Mouse (Mus musculus): ENCODE results near the gene Ndufa3. TPM values are rescaled to one million over a fixed set of nuclear protein-coding genes. Genes with fewer than 3 reads are reported as not detected.
"Not testable (repeated sequence)": the region's sequence is repeated elsewhere in the genome, so short reads cannot be mapped to it uniquely, and the experiment has no call there.

Gene Ndufa3
- polyA plus RNA-seq, 1 experiment from 2014 or later = 505 TPM

DNA sequence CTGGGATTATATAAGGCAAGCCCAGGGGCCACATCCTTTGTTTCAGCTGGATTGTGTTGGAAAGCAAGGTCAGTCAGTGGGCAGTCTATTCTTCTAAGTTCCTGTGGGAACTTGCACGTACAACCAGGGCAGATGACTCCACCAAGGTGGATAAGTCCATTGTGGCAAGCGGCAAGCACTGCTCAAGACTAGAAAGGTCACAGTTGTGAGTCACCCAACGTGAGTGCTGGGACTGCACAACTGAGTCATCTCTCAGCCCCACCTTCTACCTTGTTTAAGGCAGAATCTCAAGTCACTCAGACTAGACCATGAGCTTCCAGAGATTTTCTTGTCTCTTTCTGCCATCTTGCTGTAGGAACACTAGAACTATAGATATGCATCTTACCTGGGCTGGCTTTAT is 26.6 kb upstream of the Ndufa3 start:
- H3K9me3 ChIP-seq (replicated peaks) = no peaks in the 10 kb centered on the region
- H3K4me1 ChIP-seq = no peaks in the 10 kb centered on the region
- H3K36me3 ChIP-seq = no peaks in the 10 kb centered on the region
- H3K4me2 ChIP-seq = no peak overlapping the region
- WGBS = 80% methylated on average over 3 of the region's 3 CpGs
- H3K27ac ChIP-seq = no peak overlapping the region
- no peak for ATAC-seq (replicated peaks; ENCODE audit: low FRiP score)
- H3K27me3 ChIP-seq = no peaks in the 10 kb centered on the region
- H3K9ac ChIP-seq = no peak overlapping the region
- H3K4me3 ChIP-seq (replicated peaks) = no peak overlapping the region

DNA sequence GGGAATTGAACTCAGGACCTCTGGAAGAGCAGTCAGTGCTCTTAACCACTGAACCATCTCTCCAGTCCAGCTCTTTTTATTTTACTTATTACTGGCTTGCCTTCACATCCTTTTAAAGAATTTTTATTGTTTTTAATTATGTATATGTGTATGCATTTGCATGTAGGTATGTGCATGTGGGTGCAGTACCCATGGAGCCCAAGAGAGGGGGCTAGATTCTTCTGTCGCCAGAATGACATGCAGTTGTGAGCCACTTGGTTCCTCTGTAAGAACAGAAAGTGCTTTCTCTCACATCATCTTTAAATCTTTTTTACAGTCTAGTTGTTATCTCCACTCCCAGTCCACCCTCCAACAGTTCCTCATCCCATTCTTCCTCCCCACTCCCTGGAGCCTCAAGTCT is 25.6 kb upstream of the Ndufa3 start:
- Histone ChIP-seq H3K27me3 (no peaks in the 10 kb centered on the region), H3K36me3 (no peaks in the 10 kb centered on the region), H3K4me1 (no peaks in the 10 kb centered on the region), H3K27ac (no peak overlapping the region), H3K9me3 (replicated peaks) (no peaks in the 10 kb centered on the region), H3K4me3 (replicated peaks) (no peak overlapping the region), H3K9ac (no peak overlapping the region), H3K4me2 (no peak overlapping the region)
- ATAC-seq (replicated peaks; ENCODE audit: low FRiP score) = no peak
- WGBS = 100% methylated on average over 1 of the region's 1 CpGs

DNA sequence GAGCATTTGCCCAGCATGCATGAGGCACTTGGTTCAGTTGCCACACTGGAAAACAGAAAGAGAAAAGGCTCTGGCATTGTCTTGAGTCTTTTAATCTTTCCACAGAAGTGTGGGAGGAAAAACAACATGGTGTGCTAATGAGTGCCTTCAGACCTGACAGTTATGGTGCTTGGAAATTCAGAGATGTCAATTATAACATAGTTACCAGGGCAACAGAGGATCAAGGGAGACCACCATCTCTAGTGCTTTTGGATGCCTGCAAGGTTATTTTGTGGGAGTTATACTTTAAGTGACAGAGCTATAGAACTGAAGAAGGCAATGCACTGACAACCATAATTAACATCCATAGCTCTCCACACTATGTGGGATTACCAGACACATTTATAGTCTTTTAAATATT is 23.3 kb upstream of the Ndufa3 start:
- Histone ChIP-seq H3K4me3 (replicated peaks) (no peak overlapping the region), H3K4me2 (no peak overlapping the region), H3K9ac (no peak overlapping the region), H3K27ac (no peak overlapping the region), H3K4me1 (no peaks in the 10 kb centered on the region), H3K27me3 (no peaks in the 10 kb centered on the region), H3K9me3 (replicated peaks) (no peaks in the 10 kb centered on the region), H3K36me3 (no peaks in the 10 kb centered on the region)
- ATAC-seq (replicated peaks; ENCODE audit: low FRiP score) = no peak

GRCm38 (mm10) chr7:3594686-3595085 is 22.5 kb upstream of the Ndufa3 start:
- Histone ChIP-seq H3K4me1 (no peaks in the 10 kb centered on the region), H3K9me3 (replicated peaks) (no peaks in the 10 kb centered on the region), H3K27ac (peak overlapping the region; percentile 64), H3K27me3 (no peaks in the 10 kb centered on the region), H3K36me3 (no peaks in the 10 kb centered on the region), H3K4me3 (replicated peaks) (peak overlapping the region; percentile 22), H3K9ac (no peak overlapping the region), H3K4me2 (peak overlapping the region; percentile 47)
- ATAC-seq (replicated peaks; ENCODE audit: low FRiP score) = no peak
- WGBS = 26% methylated on average over 5 of the region's 5 CpGs

GRCm38 (mm10) chr7:3595146-3595545 is 22.0 kb upstream of the Ndufa3 start:
- Histone ChIP-seq H3K27ac (peak overlapping the region; percentile 64), H3K4me3 (replicated peaks) (peak overlapping the region; percentile 22), H3K4me1 (no peaks in the 10 kb centered on the region), H3K4me2 (peak overlapping the region; percentile 47), H3K36me3 (no peaks in the 10 kb centered on the region), H3K27me3 (no peaks in the 10 kb centered on the region), H3K9me3 (replicated peaks) (no peaks in the 10 kb centered on the region), H3K9ac (no peak overlapping the region)
- peak; percentile 69; the same call in 1 of the 2 replicates for ATAC-seq (replicated peaks; ENCODE audit: low FRiP score)
- WGBS = 14% methylated on average over 9 of the region's 9 CpGs

DNA sequence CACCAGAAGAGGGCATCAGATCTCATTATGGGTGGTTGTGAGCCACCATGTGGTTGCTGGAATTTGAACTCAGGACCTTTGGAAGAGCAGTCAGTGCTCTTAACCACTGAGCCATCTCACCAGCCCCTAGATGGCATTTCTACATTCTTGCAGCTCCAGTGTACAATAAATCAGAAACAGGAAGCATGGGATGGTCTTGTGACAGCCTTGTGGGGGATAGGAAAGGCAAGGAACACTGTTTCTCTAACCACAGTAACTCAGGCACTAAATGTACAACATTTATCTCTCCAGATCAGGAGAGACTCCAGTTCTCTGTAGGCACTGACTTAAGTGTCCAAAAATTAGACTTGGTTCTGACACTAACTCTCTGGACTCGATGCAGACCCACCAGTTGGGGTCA is 19.4 kb upstream of the Ndufa3 start:
- not testable (repeated sequence) for ATAC-seq (replicated peaks; ENCODE audit: low FRiP score); H3K4me3 ChIP-seq (replicated peaks); H3K9ac ChIP-seq; H3K4me2 ChIP-seq; H3K4me1 ChIP-seq; H3K9me3 ChIP-seq (replicated peaks); H3K36me3 ChIP-seq; H3K27me3 ChIP-seq; H3K27ac ChIP-seq
- WGBS = 54% methylated on average over 1 of the region's 1 CpGs

GRCm38 (mm10) chr7:3601119-3601518 is 16.1 kb upstream of the Ndufa3 start:
- H3K4me2 ChIP-seq = no peak overlapping the region
- no peaks in the 10 kb centered on the region for H3K27me3 ChIP-seq
- H3K9ac ChIP-seq = no peak overlapping the region
- no peaks in the 10 kb centered on the region for H3K9me3 ChIP-seq (replicated peaks)
- no peak for ATAC-seq (replicated peaks; ENCODE audit: low FRiP score)
- H3K4me1 ChIP-seq = no peaks in the 10 kb centered on the region
- H3K36me3 ChIP-seq = no peaks in the 10 kb centered on the region
- no peak overlapping the region for H3K4me3 ChIP-seq (replicated peaks)
- no peak overlapping the region for H3K27ac ChIP-seq
- 9% methylated on average over 4 of the region's 4 CpGs for WGBS

DNA sequence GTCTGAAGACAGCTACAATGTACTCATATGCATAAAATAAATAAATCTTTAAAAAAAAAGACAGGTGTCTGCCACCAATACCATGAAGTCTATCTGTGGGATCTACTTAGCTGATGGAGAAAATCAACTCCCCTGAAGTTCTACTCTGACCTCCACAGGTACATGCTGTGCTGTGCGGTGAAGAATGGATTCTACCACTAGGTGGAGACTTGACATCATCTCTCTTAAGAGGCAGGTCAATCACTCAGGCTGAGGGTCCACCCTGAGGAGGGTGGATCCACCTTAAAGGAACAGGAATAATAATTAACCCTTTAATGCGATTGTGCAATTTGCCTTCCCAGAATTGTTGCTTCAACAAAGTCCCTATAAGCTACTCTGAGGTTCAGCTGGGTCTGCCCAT is 10.4 kb upstream of the Ndufa3 start:
- peak; percentile 77; the same call in 1 of the 2 replicates for ATAC-seq (replicated peaks; ENCODE audit: low FRiP score)
- H3K4me2 ChIP-seq = no peak overlapping the region
- no peaks in the 10 kb centered on the region for H3K9me3 ChIP-seq (replicated peaks)
- peaks cover 5% of the 10 kb centered on the region; the same call in 1 of the 2 replicates for H3K4me1 ChIP-seq
- H3K27me3 ChIP-seq = no peaks in the 10 kb centered on the region
- no peak overlapping the region for H3K4me3 ChIP-seq (replicated peaks)
- H3K36me3 ChIP-seq = no peaks in the 10 kb centered on the region
- no peak overlapping the region for H3K9ac ChIP-seq
- 20% methylated on average over 2 of the region's 2 CpGs for WGBS
- no peak overlapping the region for H3K27ac ChIP-seq

DNA sequence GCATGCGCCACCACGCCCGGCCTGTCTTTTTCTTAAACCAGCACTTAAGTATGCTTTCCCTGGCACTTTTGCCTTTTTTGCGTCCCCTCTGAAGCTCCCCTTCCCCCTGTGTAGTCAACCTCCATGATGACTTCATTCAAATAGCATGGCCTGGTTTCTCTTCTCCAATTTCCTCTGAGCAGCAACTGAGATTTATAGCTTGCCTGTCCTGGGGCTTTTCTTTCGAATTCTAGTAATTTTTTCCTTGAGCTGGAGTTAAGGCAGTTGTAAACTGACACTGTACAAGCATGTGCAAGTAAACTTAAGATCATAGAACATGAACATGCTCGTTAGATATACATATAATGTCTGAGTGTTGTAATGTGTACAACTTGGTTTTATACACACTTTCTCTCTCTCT is 9.8 kb upstream of the Ndufa3 start:
- Histone ChIP-seq H3K36me3 (no peaks in the 10 kb centered on the region), H3K4me2 (no peak overlapping the region), H3K27ac (no peak overlapping the region), H3K4me3 (replicated peaks) (no peak overlapping the region), H3K9me3 (replicated peaks) (no peaks in the 10 kb centered on the region), H3K4me1 (peaks cover 5% of the 10 kb centered on the region; the same call in 1 of the 2 replicates), H3K27me3 (no peaks in the 10 kb centered on the region), H3K9ac (no peak overlapping the region)
- no peak for ATAC-seq (replicated peaks; ENCODE audit: low FRiP score)
- WGBS = 60% methylated on average over 6 of the region's 6 CpGs

DNA sequence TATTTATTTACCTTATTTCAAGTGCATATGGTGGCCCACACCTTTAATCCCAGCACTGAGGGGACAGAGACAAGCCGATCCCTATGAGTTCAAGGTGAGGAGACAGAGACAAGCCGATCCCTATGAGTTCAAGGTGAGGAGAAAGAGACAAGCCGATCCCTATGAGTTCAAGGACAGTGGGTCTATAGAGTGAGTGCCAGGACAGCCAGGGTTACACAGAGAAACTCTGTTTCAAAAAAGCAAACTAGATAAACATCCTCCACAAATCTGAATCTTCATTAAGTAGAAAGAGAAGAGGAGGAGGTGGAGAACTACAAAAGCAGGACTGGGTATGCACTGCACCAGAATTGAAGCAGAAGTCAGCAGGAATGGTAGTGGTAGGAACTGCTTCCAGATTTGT is 8.5 kb upstream of the Ndufa3 start:
- H3K4me2 ChIP-seq = no peak overlapping the region
- 91% methylated on average over 3 of the region's 3 CpGs for WGBS
- no peak overlapping the region for H3K4me3 ChIP-seq (replicated peaks)
- no peaks in the 10 kb centered on the region for H3K36me3 ChIP-seq
- peaks cover 5% of the 10 kb centered on the region; the same call in 1 of the 2 replicates for H3K4me1 ChIP-seq
- no peak overlapping the region for H3K9ac ChIP-seq
- no peaks in the 10 kb centered on the region for H3K27me3 ChIP-seq
- H3K27ac ChIP-seq = no peak overlapping the region
- H3K9me3 ChIP-seq (replicated peaks) = no peaks in the 10 kb centered on the region
- no peak for ATAC-seq (replicated peaks; ENCODE audit: low FRiP score)

DNA sequence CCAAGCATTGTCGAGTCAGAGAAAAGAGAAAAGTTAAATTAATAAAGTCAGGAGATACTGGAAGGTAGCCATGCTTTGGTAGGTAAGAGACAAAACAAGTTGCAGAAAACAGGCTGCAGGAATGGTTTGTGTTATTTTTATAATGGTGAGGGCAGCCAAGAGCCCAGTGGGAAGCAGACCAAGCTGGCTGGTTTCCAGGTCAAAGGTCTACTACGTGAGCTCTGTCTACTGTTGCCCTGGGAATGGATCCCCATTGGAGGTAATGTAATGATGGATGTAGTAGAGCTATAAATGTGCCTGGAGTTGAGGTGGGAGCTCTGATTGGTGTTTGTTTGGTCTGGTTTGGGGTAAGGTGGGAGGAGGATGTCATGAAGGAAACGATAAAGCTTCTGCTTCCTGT is 8.1 kb upstream of the Ndufa3 start:
- WGBS = 30% methylated on average over 3 of the region's 3 CpGs
- Histone ChIP-seq H3K4me3 (replicated peaks) (no peak overlapping the region), H3K9me3 (replicated peaks) (no peaks in the 10 kb centered on the region), H3K4me2 (no peak overlapping the region), H3K36me3 (no peaks in the 10 kb centered on the region), H3K27me3 (no peaks in the 10 kb centered on the region), H3K4me1 (peaks cover 5% of the 10 kb centered on the region; the same call in 1 of the 2 replicates), H3K27ac (no peak overlapping the region), H3K9ac (no peak overlapping the region)
- ATAC-seq (replicated peaks; ENCODE audit: low FRiP score) = peak; percentile 38

DNA sequence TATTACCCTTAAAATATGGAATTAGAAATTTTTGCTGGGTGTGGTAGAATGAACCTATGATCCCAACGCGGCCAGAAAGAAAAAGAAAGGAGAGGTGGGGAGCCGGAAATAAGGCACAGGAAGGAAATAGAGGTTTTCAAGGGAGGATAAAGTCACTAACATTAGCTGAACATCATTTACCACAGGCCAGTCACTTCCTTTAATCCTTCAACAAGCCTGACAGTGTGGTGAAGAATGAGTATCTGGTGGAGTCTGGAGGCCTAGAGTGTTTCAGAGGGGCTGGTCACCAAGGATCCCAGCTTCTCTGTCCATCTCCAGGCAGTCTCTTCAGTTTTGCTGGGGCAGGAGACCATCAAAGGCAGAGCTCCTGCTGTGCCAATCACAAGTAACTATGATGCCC is 6.7 kb upstream of the Ndufa3 start:
- Histone ChIP-seq H3K27ac (no peak overlapping the region), H3K9me3 (replicated peaks) (no peaks in the 10 kb centered on the region), H3K4me1 (peaks cover 5% of the 10 kb centered on the region; the same call in 1 of the 2 replicates), H3K27me3 (no peaks in the 10 kb centered on the region), H3K4me2 (no peak overlapping the region), H3K9ac (no peak overlapping the region), H3K4me3 (replicated peaks) (no peak overlapping the region), H3K36me3 (no peaks in the 10 kb centered on the region)
- ATAC-seq (replicated peaks; ENCODE audit: low FRiP score) = no peak
- WGBS = 77% methylated on average over 3 of the region's 3 CpGs

DNA sequence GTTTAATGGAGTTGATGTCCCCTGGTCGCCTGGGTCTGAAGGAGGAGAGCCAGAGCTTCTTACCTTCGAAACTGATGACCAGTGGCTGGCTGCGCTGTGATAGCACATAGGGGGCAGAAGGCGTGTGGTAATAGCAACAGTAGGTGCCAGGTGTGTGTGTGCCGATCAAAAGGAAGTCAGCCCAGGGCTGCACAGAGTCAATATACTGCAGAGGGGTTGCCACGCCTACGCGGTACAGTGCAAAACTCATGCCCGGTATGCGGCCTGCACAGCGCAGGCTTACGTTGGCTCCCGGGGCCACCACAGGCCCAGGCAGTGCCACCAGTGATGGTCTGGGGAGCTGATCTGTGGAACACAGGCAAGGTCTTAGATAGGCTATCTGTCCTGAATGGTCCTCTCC is 6.2 kb upstream of the Ndufa3 start:
- no peaks in the 10 kb centered on the region for H3K27me3 ChIP-seq
- no peak overlapping the region for H3K4me3 ChIP-seq (replicated peaks)
- H3K27ac ChIP-seq = no peak overlapping the region
- ATAC-seq (replicated peaks; ENCODE audit: low FRiP score) = no peak
- H3K4me2 ChIP-seq = no peak overlapping the region
- H3K9me3 ChIP-seq (replicated peaks) = no peaks in the 10 kb centered on the region
- H3K9ac ChIP-seq = no peak overlapping the region
- peaks cover 5% of the 10 kb centered on the region; the same call in 1 of the 2 replicates for H3K4me1 ChIP-seq
- WGBS = 89% methylated on average over 13 of the region's 13 CpGs
- no peaks in the 10 kb centered on the region for H3K36me3 ChIP-seq
